Mouse (Mus musculus) thymus, adult 2 months (tissue): Measurements from ENCODE around the gene Rab6b.

ENCODE experiments used
- CTCF ChIP-seq: fragments of 200-500 bp; IDR thresholded peaks from 2 replicates; pipeline ENCODE4 v1.5.1; 2012; ENCODE audit warnings: mild to moderate bottlenecking, control low read depth, low read length, moderate library complexity, borderline replicate concordance; ENCODE audit not compliant: control insufficient read depth, poor library complexity, insufficient read depth; ENCODE audit errors: extremely low read depth
- POLR2A ChIP-seq: fragments of 200-500 bp; IDR thresholded peaks from 2 replicates; pipeline ENCODE4 v1.6.1; 2012; ENCODE audit warnings: mild to moderate bottlenecking, low read length, control low read depth, moderate library complexity; ENCODE audit not compliant: control insufficient read depth, poor library complexity, insufficient read depth; ENCODE audit errors: extremely low read depth

DNA sequence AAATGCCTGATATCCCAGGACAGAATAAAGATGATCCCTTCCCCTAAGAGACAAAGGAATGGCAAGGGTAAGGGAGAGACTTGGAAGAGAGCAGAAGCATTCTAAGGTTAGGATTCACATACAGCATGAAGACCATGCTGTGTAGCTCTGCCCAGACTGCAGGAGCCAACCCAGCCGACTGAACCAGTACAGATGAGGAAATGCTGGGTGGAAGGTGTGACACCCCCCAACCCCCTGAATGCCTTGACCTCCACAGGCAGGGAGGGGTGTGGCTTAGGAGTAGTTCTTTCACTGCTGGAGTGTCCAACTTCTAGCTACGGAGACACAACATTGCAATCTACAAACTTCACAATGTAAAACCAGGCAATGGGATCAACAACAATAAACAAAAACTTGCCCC lies 1.7 kb upstream of the Rab6b start:
- TF ChIP-seq POLR2A (no peak), CTCF (no peak)
